Mouse (Mus musculus) urinary bladder, postnatal 14 days (tissue): ENCODE measurements around the gene Por.
A peak's percentile ranks its signal among the peaks of the same experiment; 100 is the strongest.

Experiments used
- DNase-seq: peaks from one replicate; pipeline ENCODE4 v3.0.0; 2021; ENCODE audit warnings: low spot score

Gene Por

GRCm38 (mm10) chr5:135727871-135728270, 58.0 kb downstream of the Por start:
- DNase-seq: no peak

- DNase-seq: no peak
Measured at GRCm38 (mm10) chr5:135728361-135728760, 58.5 kb downstream of the Por start.

GRCm38 (mm10) chr5:135729351-135729750, 59.5 kb downstream of the Por start:
- DNase-seq: no peak

- DNase-seq: no peak
Measured at GRCm38 (mm10) chr5:135730278-135730677, 60.4 kb downstream of the Por start.

GRCm38 (mm10) chr5:135730916-135731315, 61.1 kb downstream of the Por start:
- DNase-seq: no peak

GRCm38 (mm10) chr5:135731322-135731721, 61.5 kb downstream of the Por start:
- DNase-seq: no peak

- no peak for DNase-seq
Measured at GRCm38 (mm10) chr5:135733071-135733470, 63.2 kb downstream of the Por start.

GRCm38 (mm10) chr5:135734057-135734680, 64.3 kb downstream of the Por start:
- DNase-seq: no peak

- no peak for DNase-seq
Measured at GRCm38 (mm10) chr5:135735741-135736140, 65.9 kb downstream of the Por start.

GRCm38 (mm10) chr5:135736544-135736943, 66.7 kb downstream of the Por start:
- DNase-seq: no peak

- no peak for DNase-seq
Measured at GRCm38 (mm10) chr5:135737154-135737553, 67.3 kb downstream of the Por start.

- DNase-seq: no peak
Measured at GRCm38 (mm10) chr5:135738266-135738665, 68.4 kb downstream of the Por start.

GRCm38 (mm10) chr5:135742156-135742555, 72.3 kb downstream of the Por start:
- DNase-seq: no peak

GRCm38 (mm10) chr5:135742941-135743740, 73.3 kb downstream of the Por start:
- no peak for DNase-seq

- peak; percentile 97 for DNase-seq
Measured at GRCm38 (mm10) chr5:135743741-135744609, 74.1 kb downstream of the Por start, which contains the start of gene Tmem120a. TSS of gene Tmem120a (minus strand) at chr5:135744448.

- DNase-seq: no peak
Measured at GRCm38 (mm10) chr5:135744742-135745141, 74.9 kb downstream of the Por start.

- no peak for DNase-seq
Measured at GRCm38 (mm10) chr5:135751041-135751440, 81.2 kb downstream of the Por start.

GRCm38 (mm10) chr5:135751595-135751994, 81.8 kb downstream of the Por start:
- DNase-seq: no peak

- DNase-seq: no peak
Measured at GRCm38 (mm10) chr5:135761881-135762280, 92.0 kb downstream of the Por start.

- DNase-seq: peak; percentile 69
Measured at GRCm38 (mm10) chr5:135763526-135763925, 93.7 kb downstream of the Por start.

GRCm38 (mm10) chr5:135764971-135765370, 95.1 kb downstream of the Por start:
- DNase-seq: no peak

- DNase-seq: no peak
Measured at GRCm38 (mm10) chr5:135772519-135772918, 102.7 kb downstream of the Por start.

GRCm38 (mm10) chr5:135776546-135776945, 106.7 kb downstream of the Por start:
- DNase-seq: no peak
